Mouse (Mus musculus): ENCODE data around the gene Trmt10c.
"Not testable (repeated sequence)": the region's sequence is repeated elsewhere in the genome, so short reads cannot be mapped to it uniquely, and the experiment has no call there.

Trmt10c gene

GRCm38 (mm10) chr16:56048038-56048437 lies 10.4 kb upstream of the Trmt10c start, which contains the start of gene Senp7:
Senp7 (plus strand) TSS chr16:56048338.
- DNase-seq (ENCODE audit: low read depth, low spot score): not testable (repeated sequence)

- no peak for DNase-seq (ENCODE audit: low read depth, low spot score)
Measured at GRCm38 (mm10) chr16:56038090-56038489, 471 bp upstream of the Trmt10c start.

GRCm38 (mm10) chr16:56036501-56036900 lies 1.1 kb downstream of the Trmt10c start:
- DNase-seq (ENCODE audit: low read depth, low spot score): peak; percentile 60

DNA sequence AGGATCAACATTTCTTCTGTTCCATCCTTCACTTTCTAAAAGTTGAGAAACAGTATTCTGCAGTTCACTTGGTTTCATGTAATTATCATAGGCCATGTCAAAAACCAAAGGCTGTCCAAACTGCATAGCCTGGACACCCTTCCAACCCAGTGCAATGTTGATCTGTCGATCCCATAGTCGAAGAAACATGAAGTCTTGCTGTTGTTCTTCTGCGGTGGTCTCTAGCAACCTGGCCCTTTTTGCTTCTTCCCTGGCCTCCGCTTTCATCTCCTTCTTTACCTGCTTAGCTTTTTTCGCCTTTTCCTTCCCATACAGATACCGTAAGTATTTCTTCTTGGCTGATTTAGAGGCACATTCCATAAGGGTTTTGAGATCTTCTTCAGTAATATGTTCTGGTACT lies 3.1 kb downstream of the Trmt10c start:
- no peak for DNase-seq (ENCODE audit: low read depth, low spot score)

GRCm38 (mm10) chr16:56029661-56030082 lies 7.9 kb downstream of the Trmt10c start, which contains the start of gene Pcnp:
Pcnp (minus strand) TSS chr16:56029739.
- DNase-seq (ENCODE audit: low read depth, low spot score): peak; percentile 99

DNA sequence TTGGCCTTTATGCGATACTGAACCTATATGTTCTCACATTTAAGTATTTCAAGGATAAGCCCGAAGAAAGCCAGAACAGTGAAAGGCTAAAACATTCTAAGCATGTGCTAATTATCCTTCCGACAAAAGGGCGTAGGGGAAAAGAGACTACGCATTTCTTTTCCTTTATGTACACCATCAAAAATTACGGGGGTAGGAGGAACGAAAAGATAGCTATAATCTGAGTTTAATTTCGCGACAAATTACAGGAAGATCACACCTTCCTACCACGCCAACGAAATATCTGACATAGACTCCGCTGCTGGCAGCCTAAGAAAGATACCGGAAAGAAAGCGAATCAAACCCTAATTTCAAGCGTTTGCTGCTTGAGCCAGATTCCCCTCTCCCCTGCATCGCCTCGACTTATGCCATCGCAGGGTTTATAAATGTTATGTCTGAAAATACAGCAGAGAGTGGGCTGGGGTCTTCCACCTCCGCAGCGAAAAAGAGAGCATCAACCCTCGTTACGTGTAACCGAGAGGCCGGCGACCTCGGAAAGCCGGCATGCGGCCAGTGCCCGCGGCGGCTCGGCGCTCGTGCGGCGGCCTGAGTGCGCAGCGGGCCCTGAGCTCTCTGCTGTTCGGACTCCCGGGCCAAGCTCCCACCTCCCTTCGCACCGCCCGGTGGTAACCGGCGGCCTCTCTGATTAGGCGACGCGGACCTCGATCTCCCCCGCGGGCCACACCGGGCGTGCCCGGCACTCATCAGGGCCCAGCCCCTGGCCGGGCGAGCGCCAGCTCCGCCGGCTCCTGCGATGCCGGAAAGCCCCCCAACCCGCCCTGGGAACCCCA lies 8.7 kb downstream of the Trmt10c start:
- DNase-seq (ENCODE audit: low read depth, low spot score): peak; percentile 52

DNA sequence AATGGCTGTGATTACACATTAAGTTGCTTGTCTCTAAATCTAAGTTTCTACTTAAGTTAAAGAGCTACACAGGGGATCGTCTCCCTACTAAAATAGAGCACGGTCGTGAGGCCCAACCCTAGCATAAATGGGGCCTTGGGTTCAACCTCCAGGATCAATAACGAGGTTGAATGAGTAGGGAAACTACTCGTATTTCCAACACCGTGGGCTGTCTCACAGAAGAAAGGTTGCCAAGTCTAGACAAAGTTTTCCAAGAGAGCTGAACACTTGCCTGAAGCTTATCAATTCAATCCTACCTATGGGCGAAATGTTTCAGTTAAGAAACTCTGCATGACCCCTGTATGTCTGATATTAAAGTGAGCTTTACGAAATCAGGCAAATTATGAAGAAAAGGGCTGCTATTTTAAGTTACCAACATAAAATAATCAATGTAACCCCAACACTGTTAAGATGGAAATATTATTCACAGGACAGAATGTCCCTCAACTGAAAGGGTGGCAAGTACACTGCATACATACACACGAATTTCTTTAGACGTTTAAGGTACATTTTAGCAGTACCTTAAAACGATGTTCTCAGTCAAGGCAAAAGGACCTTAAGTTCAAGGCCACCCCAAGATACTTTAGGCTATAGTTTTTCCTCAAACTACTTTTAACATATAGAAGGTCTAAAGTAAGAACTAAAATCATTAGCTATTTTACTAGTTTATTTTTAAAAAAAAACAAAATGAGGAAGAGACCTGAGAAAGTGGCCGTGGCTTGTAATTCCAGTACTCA lies 9.6 kb downstream of the Trmt10c start:
- no peak for DNase-seq (ENCODE audit: low read depth, low spot score)

DNA sequence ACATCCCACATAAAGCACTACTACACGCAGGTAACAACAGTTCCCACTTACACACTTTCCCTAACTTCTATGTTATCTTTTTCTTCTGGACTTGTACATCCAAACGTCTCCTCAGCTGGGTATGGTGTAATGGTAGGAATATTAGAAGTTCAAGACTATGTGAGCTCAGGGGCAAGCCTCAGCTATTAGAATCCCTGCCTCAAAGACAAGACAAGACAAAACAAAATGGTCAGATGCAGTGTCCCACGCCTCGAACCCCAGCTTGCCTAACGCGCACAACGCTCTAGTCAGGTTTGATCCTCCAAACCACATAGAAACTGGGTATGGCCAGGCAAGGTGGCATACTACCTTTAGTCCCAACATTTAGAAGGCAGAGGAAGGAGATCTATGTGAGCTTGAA lies 18.0 kb downstream of the Trmt10c start:
- DNase-seq (ENCODE audit: low read depth, low spot score): no peak

GRCm38 (mm10) chr16:56014076-56014475 lies 23.5 kb downstream of the Trmt10c start:
- no peak for DNase-seq (ENCODE audit: low read depth, low spot score)

- no peak for DNase-seq (ENCODE audit: low read depth, low spot score)
Measured at GRCm38 (mm10) chr16:56012789-56013743, 24.6 kb downstream of the Trmt10c start.

GRCm38 (mm10) chr16:56008862-56009261 lies 28.8 kb downstream of the Trmt10c start:
- no peak for DNase-seq (ENCODE audit: low read depth, low spot score)

DNA sequence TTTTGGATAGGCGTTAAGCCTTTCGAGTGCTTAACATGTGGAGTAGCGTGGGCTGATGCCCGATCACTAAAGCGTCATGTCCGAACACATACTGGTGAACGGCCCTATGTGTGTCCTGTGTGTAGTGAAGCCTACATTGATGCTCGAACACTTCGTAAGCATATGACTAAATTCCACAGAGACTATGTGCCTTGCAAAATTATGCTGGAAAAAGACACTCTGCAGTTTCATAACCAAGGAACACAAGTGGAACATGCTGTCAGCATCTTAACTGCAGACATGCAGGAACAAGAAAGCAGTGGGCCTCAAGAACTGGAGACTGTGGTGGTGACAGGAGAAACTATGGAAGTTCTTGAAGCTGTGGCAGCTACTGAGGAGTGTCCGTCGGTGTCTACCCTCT lies 30.8 kb downstream of the Trmt10c start:
- no peak for DNase-seq (ENCODE audit: low read depth, low spot score)

GRCm38 (mm10) chr16:55994235-55994634 lies 43.4 kb downstream of the Trmt10c start:
- no peak for DNase-seq (ENCODE audit: low read depth, low spot score)

GRCm38 (mm10) chr16:55990311-55990710 lies 47.3 kb downstream of the Trmt10c start:
- no peak for DNase-seq (ENCODE audit: low read depth, low spot score)

DNA sequence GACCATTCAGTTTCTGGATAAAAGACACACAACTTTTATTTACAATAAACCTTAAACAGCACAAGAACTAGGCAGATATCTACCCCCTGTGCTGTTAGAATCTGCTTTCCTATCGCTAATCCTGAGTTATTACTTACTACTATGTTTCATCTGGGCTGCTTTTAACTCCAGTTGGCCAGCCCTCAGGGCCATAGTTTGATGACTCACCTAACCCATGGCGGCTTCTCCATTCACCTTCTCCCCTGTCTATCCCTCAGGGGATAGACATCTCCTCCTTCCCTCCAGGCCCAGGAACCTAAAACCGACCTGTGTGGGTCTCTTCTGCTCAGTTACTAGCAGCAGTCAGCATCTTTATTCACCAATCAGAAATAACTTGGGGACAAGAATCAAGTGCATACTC lies 51.6 kb downstream of the Trmt10c start:
- DNase-seq (ENCODE audit: low read depth, low spot score): peak; percentile 51
